Mouse (Mus musculus): ENCODE data around the gene Unk. TPM values are rescaled to one million over a fixed set of nuclear protein-coding genes. Genes with fewer than 3 reads are reported as not detected.
A peak's percentile ranks its signal among the peaks of the same experiment; 100 is the strongest.

Unk gene
- total and polyA plus RNA-seq, 3 experiments: 17.2 to 80.7 (median 50.1) TPM

DNA sequence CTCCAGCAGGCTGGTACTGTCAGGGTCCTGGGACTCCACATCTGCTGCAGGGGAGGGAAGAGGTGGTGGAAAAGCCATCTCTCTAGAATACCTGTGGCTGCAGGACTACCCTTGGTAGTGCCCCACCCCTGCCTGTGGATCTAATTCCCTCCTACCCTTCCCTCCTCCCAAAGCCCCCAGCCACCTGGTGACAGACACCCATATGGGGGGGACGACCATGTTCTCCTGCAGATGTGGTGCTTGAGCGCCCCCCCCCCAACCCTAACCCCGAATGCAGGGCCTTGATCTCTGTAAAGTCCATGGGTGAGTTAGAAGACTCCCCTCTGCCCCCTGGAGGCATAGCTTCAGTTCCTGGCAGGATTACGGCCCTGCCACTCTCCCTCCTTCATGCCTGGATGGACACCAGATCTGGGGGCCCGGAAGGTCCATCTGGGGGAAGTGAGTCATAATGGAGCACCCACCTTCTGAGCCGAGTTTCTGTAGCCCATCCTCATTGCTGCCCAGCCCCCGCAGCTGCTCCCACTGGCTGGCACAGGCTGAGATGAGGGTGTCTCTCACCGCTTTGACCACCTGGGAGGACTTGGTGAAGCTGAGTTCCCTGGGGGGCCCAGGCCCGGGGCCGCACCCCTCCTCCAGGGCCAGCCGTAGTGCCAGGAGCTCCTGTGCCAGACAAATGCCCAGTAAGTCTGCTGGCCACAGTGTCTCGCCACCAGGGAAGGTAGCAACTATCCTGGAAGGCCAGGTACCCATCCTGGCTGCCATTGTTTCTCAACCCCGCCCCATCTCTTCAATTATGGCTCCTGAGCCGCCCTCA is 77.0 kb downstream of the Unk start:
- peaks cover 53% of the 10 kb centered on the region for H3K4me1 ChIP-seq (ENCODE audit: insufficient read depth, low read depth, low read length)
- no peak overlapping the region for H3K4me3 ChIP-seq (ENCODE audit: low read depth, low read length)
- DNase-seq (ENCODE audit: low spot score) (no peak), ATAC-seq (ENCODE audit: extremely low read depth, insufficient number of reproducible peaks, low FRiP score, poor library complexity, severe bottlenecking) (no peak)
- TF ChIP-seq GATA2 (IDR thresholded peaks at IDR 0.05; ENCODE audit: borderline replicate concordance, low read depth, low read length): no peak
- no peak for TF ChIP-seq CTCF (IDR thresholded peaks at IDR 0.05; ENCODE audit: low read depth, low read length)
- TF ChIP-seq TAL1 (conservative IDR thresholded peaks at IDR 0.05; ENCODE audit: low read depth, low read length): no peak
- no peak for TF ChIP-seq GATA1 (IDR thresholded peaks at IDR 0.05; ENCODE audit: borderline replicate concordance, low read length)
- no peak for TF ChIP-seq POLR2AphosphoS5 (IDR thresholded peaks at IDR 0.05; ENCODE audit: insufficient replicate concordance, low read depth, low read length)
- H3K36me3 ChIP-seq (replicated peaks): no peaks in the 10 kb centered on the region
- peaks cover 29% of the 10 kb centered on the region for H3K9me3 ChIP-seq (replicated peaks)
- H3K27me3 ChIP-seq (ENCODE audit: insufficient read depth, low read length): peaks cover 44% of the 10 kb centered on the region

DNA sequence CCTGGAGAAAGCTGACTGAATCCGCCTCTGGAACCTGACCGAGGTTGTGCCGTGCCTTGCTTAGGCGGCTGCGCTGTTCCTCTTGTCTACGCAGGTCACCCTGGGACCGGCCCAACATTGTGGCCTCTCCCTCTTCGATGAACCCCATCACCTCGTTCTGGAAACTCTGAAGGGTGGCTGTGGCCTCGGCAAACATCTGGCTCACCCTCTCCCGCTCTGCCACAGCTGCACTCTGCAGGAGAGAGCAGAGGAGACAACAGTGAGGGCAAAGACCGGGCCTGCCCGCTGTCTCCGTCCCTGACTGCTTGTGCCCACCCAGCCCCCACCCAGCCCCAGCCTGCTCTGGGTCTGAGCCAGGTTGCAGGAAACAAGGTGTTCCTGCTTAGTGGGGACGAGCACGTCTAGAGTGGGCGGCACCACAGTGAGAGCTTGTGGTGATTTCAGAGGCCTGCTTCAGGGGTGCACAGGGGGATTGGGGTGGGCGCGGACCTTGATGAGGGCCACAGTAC is 77.7 kb downstream of the Unk start:
- Histone ChIP-seq H3K4me3 (ENCODE audit: low read depth, low read length) (no peak overlapping the region), H3K27me3 (ENCODE audit: insufficient read depth, low read length) (peaks cover 47% of the 10 kb centered on the region), H3K4me1 (ENCODE audit: insufficient read depth, low read depth, low read length) (peaks cover 47% of the 10 kb centered on the region), H3K36me3 (replicated peaks) (no peaks in the 10 kb centered on the region), H3K9me3 (replicated peaks) (peaks cover 29% of the 10 kb centered on the region)
- no peak for DNase-seq (ENCODE audit: low spot score)
- no peak for ATAC-seq (ENCODE audit: extremely low read depth, insufficient number of reproducible peaks, low FRiP score, poor library complexity, severe bottlenecking)
- no peak for TF ChIP-seq GATA1 (IDR thresholded peaks at IDR 0.05; ENCODE audit: borderline replicate concordance, low read length)
- no peak for TF ChIP-seq CTCF (IDR thresholded peaks at IDR 0.05; ENCODE audit: low read depth, low read length)
- TF ChIP-seq GATA2 (IDR thresholded peaks at IDR 0.05; ENCODE audit: borderline replicate concordance, low read depth, low read length): no peak
- no peak for TF ChIP-seq TAL1 (conservative IDR thresholded peaks at IDR 0.05; ENCODE audit: low read depth, low read length)
- TF ChIP-seq POLR2AphosphoS5 (IDR thresholded peaks at IDR 0.05; ENCODE audit: insufficient replicate concordance, low read depth, low read length): no peak

GRCm38 (mm10) chr11:116108464-116109137 is 78.5 kb downstream of the Unk start:
- H3K36me3 ChIP-seq (replicated peaks): no peaks in the 10 kb centered on the region
- no peak for DNase-seq (ENCODE audit: low spot score)
- H3K9me3 ChIP-seq (replicated peaks): peaks cover 29% of the 10 kb centered on the region
- H3K27me3 ChIP-seq (ENCODE audit: insufficient read depth, low read length): peaks cover 51% of the 10 kb centered on the region
- H3K4me1 ChIP-seq (ENCODE audit: insufficient read depth, low read depth, low read length): peaks cover 40% of the 10 kb centered on the region
- TF ChIP-seq CTCF (IDR thresholded peaks at IDR 0.05; ENCODE audit: low read depth, low read length) (no peak), GATA1 (IDR thresholded peaks at IDR 0.05; ENCODE audit: borderline replicate concordance, low read length) (no peak), POLR2AphosphoS5 (IDR thresholded peaks at IDR 0.05; ENCODE audit: insufficient replicate concordance, low read depth, low read length) (no peak), TAL1 (conservative IDR thresholded peaks at IDR 0.05; ENCODE audit: low read depth, low read length) (no peak), GATA2 (IDR thresholded peaks at IDR 0.05; ENCODE audit: borderline replicate concordance, low read depth, low read length) (no peak)
- ATAC-seq (ENCODE audit: extremely low read depth, insufficient number of reproducible peaks, low FRiP score, poor library complexity, severe bottlenecking): no peak
- H3K4me3 ChIP-seq (ENCODE audit: low read depth, low read length): no peak overlapping the region

DNA sequence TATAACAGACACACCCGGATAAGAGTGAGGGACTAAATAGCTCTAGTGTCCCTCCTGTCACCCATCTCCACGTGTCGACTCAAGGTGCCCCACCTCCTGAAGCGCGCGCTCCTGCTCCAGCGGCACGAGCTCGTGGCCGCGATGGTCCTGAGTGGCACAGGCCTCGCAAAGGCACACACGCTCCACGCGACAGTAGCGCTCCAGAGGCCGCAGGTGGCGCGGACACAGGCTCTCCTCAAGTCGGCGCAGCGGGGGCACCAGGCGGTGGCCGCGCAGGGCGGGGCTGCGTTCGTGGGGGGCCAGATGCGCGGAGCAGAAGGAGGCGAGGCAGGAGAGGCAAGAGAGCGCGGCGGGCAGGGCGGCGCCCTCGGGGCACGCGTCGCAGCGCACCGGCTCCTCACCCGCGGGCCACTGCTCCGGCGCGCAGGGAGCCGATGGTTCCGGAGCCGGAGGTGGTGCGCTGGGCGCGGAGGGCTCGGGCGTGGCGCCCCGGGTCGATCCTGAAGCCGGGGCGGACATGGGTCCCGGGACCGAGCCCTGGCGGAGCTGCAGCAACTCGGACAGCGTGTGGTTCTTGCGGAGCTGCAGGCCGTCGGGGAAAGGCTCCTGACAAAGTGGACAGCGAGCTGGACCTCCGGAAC is 79.4 kb downstream of the Unk start:
- Histone ChIP-seq H3K9me3 (replicated peaks) (peaks cover 29% of the 10 kb centered on the region), H3K4me1 (ENCODE audit: insufficient read depth, low read depth, low read length) (peaks cover 34% of the 10 kb centered on the region), H3K4me3 (ENCODE audit: low read depth, low read length) (peak overlapping the region; percentile 15; the same call in 1 of the 2 replicates), H3K27me3 (ENCODE audit: insufficient read depth, low read length) (peaks cover 57% of the 10 kb centered on the region), H3K36me3 (replicated peaks) (no peaks in the 10 kb centered on the region)
- no peak for ATAC-seq (ENCODE audit: extremely low read depth, insufficient number of reproducible peaks, low FRiP score, poor library complexity, severe bottlenecking)
- no peak for DNase-seq (ENCODE audit: low spot score)
- TF ChIP-seq TAL1 (conservative IDR thresholded peaks at IDR 0.05; ENCODE audit: low read depth, low read length): no peak
- no peak for TF ChIP-seq POLR2AphosphoS5 (IDR thresholded peaks at IDR 0.05; ENCODE audit: insufficient replicate concordance, low read depth, low read length)
- no peak for TF ChIP-seq GATA1 (IDR thresholded peaks at IDR 0.05; ENCODE audit: borderline replicate concordance, low read length)
- no peak for TF ChIP-seq CTCF (IDR thresholded peaks at IDR 0.05; ENCODE audit: low read depth, low read length)
- TF ChIP-seq GATA2 (IDR thresholded peaks at IDR 0.05; ENCODE audit: borderline replicate concordance, low read depth, low read length): no peak

DNA sequence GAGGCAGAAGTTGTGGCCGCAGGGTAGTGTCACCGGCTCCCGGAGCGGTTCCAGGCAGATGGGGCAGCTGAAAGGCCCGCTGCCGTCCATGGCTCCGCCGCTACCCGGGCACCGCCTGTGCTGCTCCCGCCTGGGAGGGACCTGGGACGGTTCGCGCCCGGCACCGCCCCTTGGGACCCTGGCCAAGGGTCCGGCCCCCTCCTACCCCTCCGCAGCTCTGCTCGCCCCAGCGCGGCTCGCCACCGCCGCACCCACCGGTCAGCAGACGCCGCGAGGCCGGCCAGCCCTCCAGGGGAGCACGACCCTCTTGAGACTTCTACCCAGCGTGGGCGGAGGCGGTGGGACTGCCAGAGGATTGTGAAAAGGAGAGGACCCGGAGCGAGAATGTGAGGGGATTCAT is 80.0 kb downstream of the Unk start:
- Histone ChIP-seq H3K9me3 (replicated peaks) (peaks cover 29% of the 10 kb centered on the region), H3K36me3 (replicated peaks) (no peaks in the 10 kb centered on the region), H3K4me1 (ENCODE audit: insufficient read depth, low read depth, low read length) (peaks cover 28% of the 10 kb centered on the region), H3K27me3 (ENCODE audit: insufficient read depth, low read length) (peaks cover 57% of the 10 kb centered on the region), H3K4me3 (ENCODE audit: low read depth, low read length) (no peak overlapping the region; the same call in 1 of the 2 replicates)
- DNase-seq (ENCODE audit: low spot score) (no peak), ATAC-seq (ENCODE audit: extremely low read depth, insufficient number of reproducible peaks, low FRiP score, poor library complexity, severe bottlenecking) (no peak)
- no peak for TF ChIP-seq TAL1 (conservative IDR thresholded peaks at IDR 0.05; ENCODE audit: low read depth, low read length)
- no peak for TF ChIP-seq CTCF (IDR thresholded peaks at IDR 0.05; ENCODE audit: low read depth, low read length)
- no peak for TF ChIP-seq POLR2AphosphoS5 (IDR thresholded peaks at IDR 0.05; ENCODE audit: insufficient replicate concordance, low read depth, low read length)

DNA sequence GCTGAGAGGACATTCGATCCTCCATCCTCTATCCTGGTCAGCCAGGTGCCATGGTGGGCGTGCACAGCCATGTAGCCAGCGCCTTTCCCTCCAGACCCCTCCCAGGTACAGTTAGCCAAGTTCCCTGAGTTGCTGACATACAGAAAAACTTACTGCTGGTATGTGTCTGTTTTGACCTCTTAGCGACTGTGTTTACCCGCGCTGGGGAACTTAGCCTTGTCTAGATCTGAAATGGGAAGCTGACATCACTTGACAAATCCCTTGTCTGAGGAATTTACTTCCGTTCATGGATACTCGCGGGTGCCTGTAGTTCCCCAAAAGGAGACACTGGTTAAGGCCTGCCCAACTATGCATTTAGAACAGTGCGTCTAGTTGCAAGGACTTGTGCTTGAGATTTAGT is 80.4 kb downstream of the Unk start:
- no peak for ATAC-seq (ENCODE audit: extremely low read depth, insufficient number of reproducible peaks, low FRiP score, poor library complexity, severe bottlenecking)

More for the DNA sequence above, 80.4 kb downstream of the Unk start:
- H3K4me3 ChIP-seq (ENCODE audit: low read depth, low read length): no peak overlapping the region
- peaks cover 29% of the 10 kb centered on the region for H3K9me3 ChIP-seq (replicated peaks)
- DNase-seq (ENCODE audit: low spot score): no peak
- TF ChIP-seq GATA2 (IDR thresholded peaks at IDR 0.05; ENCODE audit: borderline replicate concordance, low read depth, low read length): no peak
- no peak for TF ChIP-seq GATA1 (IDR thresholded peaks at IDR 0.05; ENCODE audit: borderline replicate concordance, low read length)
- TF ChIP-seq POLR2AphosphoS5 (IDR thresholded peaks at IDR 0.05; ENCODE audit: insufficient replicate concordance, low read depth, low read length): no peak
- no peak for TF ChIP-seq CTCF (IDR thresholded peaks at IDR 0.05; ENCODE audit: low read depth, low read length)
- TF ChIP-seq TAL1 (conservative IDR thresholded peaks at IDR 0.05; ENCODE audit: low read depth, low read length): no peak
- H3K27me3 ChIP-seq (ENCODE audit: insufficient read depth, low read length): peaks cover 57% of the 10 kb centered on the region
- peaks cover 24% of the 10 kb centered on the region for H3K4me1 ChIP-seq (ENCODE audit: insufficient read depth, low read depth, low read length)
- H3K36me3 ChIP-seq (replicated peaks): no peaks in the 10 kb centered on the region
